Mouse (Mus musculus) stomach, postnatal 0 days (tissue): ENCODE measurements at regions not wholly inside any gene's neighbourhood (a gene's known extent, or its start where the extent isn't known, plus 50 kb on each side); places are given as distances from the start of the nearest gene placed in this dataset.

Source experiments
- CTCF ChIP-seq: IDR thresholded peaks from 2 replicates; pipeline ENCODE4 v1.5.1; 2016; ENCODE audit warnings: antibody characterized with exemption, low read depth, mild to moderate bottlenecking, moderate library complexity
- EP300 ChIP-seq: optimal IDR thresholded peaks from 2 replicates; pipeline ENCODE3; 2016; ENCODE audit warnings: antibody characterized with exemption

DNA sequence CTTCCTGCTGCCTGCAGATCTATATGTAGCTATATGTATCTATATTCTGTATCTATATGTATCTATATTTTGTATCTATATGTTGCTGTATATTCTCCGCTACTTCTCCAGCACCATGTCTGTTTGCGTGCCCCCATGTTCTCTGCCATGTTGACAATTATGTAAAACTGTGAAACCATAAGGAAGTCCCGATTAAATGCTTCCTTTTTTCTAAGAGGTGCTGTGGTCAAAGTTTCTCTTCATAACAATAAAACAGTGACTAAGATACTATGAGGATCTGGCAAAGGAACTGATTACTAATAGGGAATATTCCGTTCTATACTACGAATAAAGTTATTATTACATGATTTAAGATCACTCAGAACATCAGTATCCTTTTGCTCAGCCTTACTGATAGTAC is 274.5 kb downstream of the Spry2 start:
- TF ChIP-seq CTCF (no peak), EP300 (no peak)
